ENCODE assay signal across 25 mouse cellular contexts in the genomic region with DNA sequence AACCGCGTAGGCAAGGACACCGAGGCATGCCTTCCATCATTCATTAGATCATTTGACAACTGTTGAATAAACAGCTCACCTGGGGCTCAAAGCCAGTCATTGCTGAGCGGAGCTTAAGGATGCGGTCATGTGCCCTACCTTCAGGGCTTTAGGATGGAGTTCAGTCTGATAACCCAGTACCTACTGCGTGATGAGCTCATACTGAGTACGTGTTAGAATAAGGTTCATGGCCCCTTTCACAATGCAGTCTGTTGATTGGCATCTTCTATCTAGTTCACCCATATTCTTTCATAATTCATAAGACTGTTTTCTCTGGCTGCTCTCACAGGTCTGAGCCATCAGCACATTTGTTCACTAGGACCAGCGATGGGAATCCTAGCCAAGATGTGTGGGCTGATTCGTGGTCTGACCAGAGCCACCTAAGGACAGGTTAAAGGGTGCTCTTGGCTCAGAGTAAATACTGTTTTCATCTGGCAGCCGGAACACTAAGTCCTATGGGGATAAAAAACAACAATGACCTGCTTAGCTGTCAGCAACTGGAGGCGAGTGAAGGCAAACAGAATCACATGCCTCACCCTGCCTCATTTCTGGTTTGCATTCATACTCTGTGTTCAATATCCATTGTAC.
DNase-seq lines count a peak whose midpoint lies in the region; ATAC-seq and TF ChIP-seq lines count a peak whose summit lies in the region.
"Had no signal": no experiment of that assay in that cellular context is flagged by ENCODE, and none has a peak within 500 bp of the region (broad histone marks: within the 10 kb centered on the region; RNA-seq: fewer than 3 reads in every experiment).

No protein-coding gene starts in this region.

- TF ChIP-seq CTCF in heart, postnatal 0 days (IDR thresholded peaks at IDR 0.05; ENCODE audit: low read depth) = no peak

- no peaks in the 10 kb centered on the region for H3K27me3 ChIP-seq in heart, postnatal 0 days (ENCODE audit: control insufficient read depth, insufficient read depth, low read length)
- no peaks in the 10 kb centered on the region for H3K27me3 ChIP-seq in liver, embryonic 16.5 days (ENCODE audit: control insufficient read depth, insufficient read depth, low read depth, low read length)
- peaks cover 4% of the 10 kb centered on the region; the same call in 1 of the 2 replicates for H3K27me3 ChIP-seq in liver, embryonic 12.5 days (replicated peaks)
- H3K27me3 ChIP-seq: embryonic facial prominence, embryonic 13.5 days; forebrain, embryonic 13.5 days; hindbrain, embryonic 12.5 days; hindbrain, embryonic 15.5 days had no signal

- no peaks in the 10 kb centered on the region for H3K36me3 ChIP-seq in heart, postnatal 0 days (replicated peaks; ENCODE audit: control insufficient read depth, insufficient read depth, low read length)
- no peaks in the 10 kb centered on the region for H3K36me3 ChIP-seq in liver, embryonic 16.5 days (ENCODE audit: control insufficient read depth, insufficient read depth)
- H3K36me3 ChIP-seq in liver, embryonic 12.5 days = no peaks in the 10 kb centered on the region
- H3K36me3 ChIP-seq: embryonic facial prominence, embryonic 10.5 days; embryonic facial prominence, embryonic 13.5 days; forebrain, embryonic 10.5 days; hindbrain, embryonic 12.5 days; hindbrain, embryonic 15.5 days had no signal

- TF ChIP-seq EP300 in heart, postnatal 0 days (IDR thresholded peaks at IDR 0.05; ENCODE audit: low read depth) = no peak

- no peak for DNase-seq in heart, postnatal 0 days (ENCODE audit: low spot score)
- no peak for DNase-seq in heart, adult 9 months (ENCODE audit: low spot score in 2 of 2)
- peak; percentile 96 for DNase-seq in gonadal fat pad, adult 2 months (ENCODE audit: low read depth)
- DNase-seq in cerebellum, postnatal 36 days = no peak
- DNase-seq: adrenal gland, adult 8-10 months; adrenal gland, postnatal 25 days; cerebellum, adult 18-20 months; cerebellum, adult 9-10 months; cerebellum, postnatal 14 days; gastrocnemius, postnatal 10 days; gastrocnemius, postnatal 36 days; heart, postnatal 10 days had no signal

- H3K4me3 ChIP-seq in heart, postnatal 0 days (ENCODE audit: low read depth, low read length) = no peak overlapping the region
- H3K4me3 ChIP-seq in liver, embryonic 16.5 days (ENCODE audit: low read depth, low read length) = no peak overlapping the region
- H3K4me3 ChIP-seq in liver, embryonic 12.5 days = no peak overlapping the region
- H3K4me3 ChIP-seq: embryonic facial prominence, embryonic 10.5 days; embryonic facial prominence, embryonic 13.5 days; erythroblast, embryonic 14.5 days; forebrain, embryonic 10.5 days; forebrain, embryonic 13.5 days; hindbrain, embryonic 12.5 days; hindbrain, embryonic 15.5 days had no signal

- no peak overlapping the region for H3K4me2 ChIP-seq in heart, postnatal 0 days (ENCODE audit: low read depth, low read length)
- H3K4me2 ChIP-seq in liver, embryonic 16.5 days (ENCODE audit: low read depth, low read length) = no peak overlapping the region
- no peak overlapping the region for H3K4me2 ChIP-seq in liver, embryonic 12.5 days
- H3K4me2 ChIP-seq: embryonic facial prominence, embryonic 13.5 days; forebrain, embryonic 13.5 days; heart, embryonic 11.5 days; hindbrain, embryonic 12.5 days; hindbrain, embryonic 15.5 days had no signal

- WGBS in heart, postnatal 0 days = 66% methylated on average over 11 of the region's 11 CpGs
- 72% methylated on average over 11 of the region's 11 CpGs for WGBS in liver, embryonic 16.5 days (ENCODE audit: insufficient replicate concordance)
- 78% methylated on average over 11 of the region's 11 CpGs for WGBS in liver, embryonic 12.5 days (ENCODE audit: insufficient replicate concordance)

- no peaks in the 10 kb centered on the region for H3K4me1 ChIP-seq in heart, postnatal 0 days (ENCODE audit: control insufficient read depth, insufficient read depth)
- H3K4me1 ChIP-seq in liver, embryonic 16.5 days (ENCODE audit: control insufficient read depth, low read depth, low read length) = no peaks in the 10 kb centered on the region
- no peaks in the 10 kb centered on the region for H3K4me1 ChIP-seq in liver, embryonic 12.5 days
- H3K4me1 ChIP-seq: embryonic facial prominence, embryonic 10.5 days; embryonic facial prominence, embryonic 13.5 days; forebrain, embryonic 10.5 days; forebrain, embryonic 13.5 days; hindbrain, embryonic 12.5 days; hindbrain, embryonic 15.5 days had no signal

- peak; percentile 36; the same call in 1 of the 2 replicates for ATAC-seq in heart, postnatal 0 days (ENCODE audit: insufficient read depth, low read depth)
- peak; percentile 68 for ATAC-seq in liver, embryonic 16.5 days (ENCODE audit: low read depth)
- ATAC-seq in liver, embryonic 12.5 days = no peak
- ATAC-seq: activated CD4-positive, CD25-positive, alpha-beta regulatory T cell, adult 4 months; forebrain, embryonic 13.5 days; forebrain, embryonic 16.5 days; intestine, postnatal 0 days had no signal

- no peak overlapping the region for H3K27ac ChIP-seq in heart, postnatal 0 days (ENCODE audit: low read depth)
- no peak overlapping the region for H3K27ac ChIP-seq in liver, embryonic 16.5 days (ENCODE audit: low read length)
- no peak overlapping the region for H3K27ac ChIP-seq in liver, embryonic 12.5 days
- H3K27ac ChIP-seq: embryonic facial prominence, embryonic 10.5 days; embryonic facial prominence, embryonic 13.5 days; forebrain, embryonic 10.5 days; forebrain, embryonic 13.5 days; hindbrain, embryonic 12.5 days; hindbrain, embryonic 15.5 days had no signal

- no peaks in the 10 kb centered on the region for H3K9me3 ChIP-seq in heart, postnatal 0 days (replicated peaks; ENCODE audit: control insufficient read depth, low read length)
- no peaks in the 10 kb centered on the region for H3K9me3 ChIP-seq in liver, embryonic 16.5 days (replicated peaks; ENCODE audit: control insufficient read depth, low read length)
- H3K9me3 ChIP-seq in liver, embryonic 12.5 days (replicated peaks) = no peaks in the 10 kb centered on the region
- H3K9me3 ChIP-seq: embryonic facial prominence, embryonic 10.5 days; embryonic facial prominence, embryonic 13.5 days; forebrain, embryonic 10.5 days; forebrain, embryonic 13.5 days; hindbrain, embryonic 12.5 days; hindbrain, embryonic 15.5 days had no signal

- no peak overlapping the region for H3K9ac ChIP-seq in heart, postnatal 0 days (replicated peaks; ENCODE audit: low read depth, low read length)
- H3K9ac ChIP-seq in liver, embryonic 16.5 days (ENCODE audit: low read depth, low read length) = no peak overlapping the region
- no peak overlapping the region for H3K9ac ChIP-seq in liver, embryonic 12.5 days
- H3K9ac ChIP-seq: embryonic facial prominence, embryonic 13.5 days; forebrain, embryonic 13.5 days; hindbrain, embryonic 12.5 days; hindbrain, embryonic 15.5 days had no signal
